Mouse (Mus musculus) heart, embryonic 14.5 days (tissue): ENCODE measurements around the gene Pbxip1. TPM values are rescaled to one million over a fixed set of nuclear protein-coding genes. Genes with fewer than 3 reads are reported as not detected.

ENCODE experiments used
- ATAC-seq: fragments of 200-750 bp; cut with Nextera tagmentation; 2 replicates; pipeline ENCODE4 v1.8.0; 2017; ENCODE audit warnings: low read depth, moderate TSS enrichment; ENCODE audit not compliant: insufficient number of reproducible peaks, insufficient read depth, low FRiP score
- H3K27ac ChIP-seq, 2 experiments: fragments of 200-500 bp in 1 of 2; fragments of 300-500 bp in 1 of 2; sonication (generic) in 1 of 2; replicated peaks in 1 of 2; 2 replicates each; pipeline ENCODE4 v1.5.1; 2012 to 2014; ENCODE audit warnings: low read depth in 2 of 2, low read length in 2 of 2, control low read depth in 1 of 2, mild to moderate bottlenecking in 1 of 2, mixed read lengths in 1 of 2; ENCODE audit not compliant: control insufficient read depth in 1 of 2, insufficient read depth in 1 of 2
- H3K27me3 ChIP-seq: fragments of 300-500 bp; sonication (generic); 2 replicates; pipeline ENCODE4 v1.6.1; 2014; ENCODE audit warnings: mild to moderate bottlenecking, low read length, control low read depth; ENCODE audit not compliant: control insufficient read depth, insufficient read depth
- H3K36me3 ChIP-seq: fragments of 300-500 bp; sonication (generic); 2 replicates; pipeline ENCODE4 v1.6.1; 2014; ENCODE audit warnings: mild to moderate bottlenecking, control low read depth, low read length, mixed read lengths; ENCODE audit not compliant: control insufficient read depth, insufficient read depth
- H3K4me1 ChIP-seq, 2 experiments: fragments of 200-500 bp in 1 of 2; fragments of 300-500 bp in 1 of 2; sonication (generic) in 1 of 2; 2 replicates each; pipeline ENCODE4 v1.6.1; 2012 to 2014; ENCODE audit warnings: low read length in 2 of 2, control low read depth in 1 of 2, mixed read lengths in 1 of 2; ENCODE audit not compliant: control insufficient read depth in 2 of 2, insufficient read depth in 2 of 2
- H3K4me2 ChIP-seq: fragments of 300-500 bp; sonication (generic); 2 replicates; pipeline ENCODE4 v1.6.1; 2014; ENCODE audit warnings: mild to moderate bottlenecking, low read length
- H3K4me3 ChIP-seq, 2 experiments: fragments of 200-500 bp in 1 of 2; fragments of 300-500 bp in 1 of 2; sonication (generic) in 1 of 2; 2 replicates each; pipeline ENCODE4 v1.5.1; 2012 to 2014; ENCODE audit warnings: low read length in 2 of 2, mild to moderate bottlenecking in 2 of 2, control low read depth in 1 of 2, low read depth in 1 of 2, moderate library complexity in 1 of 2; ENCODE audit not compliant: control insufficient read depth in 1 of 2, insufficient read depth in 1 of 2
- H3K9ac ChIP-seq: fragments of 300-500 bp; sonication (generic); 2 replicates; pipeline ENCODE4 v1.6.1; 2014; ENCODE audit warnings: mild to moderate bottlenecking, low read length
- H3K9me3 ChIP-seq: fragments of 300-500 bp; sonication (generic); 2 replicates; pipeline ENCODE4 v1.6.1; 2016; ENCODE audit warnings: low read length, control low read depth; ENCODE audit not compliant: control insufficient read depth
- WGBS: fragments of 180-500 bp; shearing (Covaris S2); extraction: QIAGEN DNeasy Blood & Tissue Kit; methylation state at CpG from one replicate; pipeline ENCODE4 v1.1.7; 2014; 5-methylcytosine and 5-hydroxymethylcytosine counted together
- polyA plus RNA-seq: library from polyadenylated mRNA; unstranded; fragments of >200 nt; fragmentation: Nextera tagmentation; extraction: Ambion mirVana; gene quantifications from 2 replicates; pipeline ENCODE4 v1.2.1, GENCODE M21; 2014

The Pbxip1 gene
- polyA plus RNA-seq, 1 experiment from 2014 or later: 37.3 TPM

GRCm38 (mm10) chr3:89481488-89481887, 45.0 kb downstream of the Pbxip1 start:
- WGBS: 37% methylated on average over 2 of the region's 2 CpGs
- no peaks in the 10 kb centered on the region for H3K27me3 ChIP-seq
- no peak for ATAC-seq

GRCm38 (mm10) chr3:89482249-89482648, 45.7 kb downstream of the Pbxip1 start:
- WGBS: 73% methylated on average over 5 of the region's 5 CpGs
- peaks cover 2 to 7% of the 10 kb centered on the region in 2 experiments; a peak in 1 of 4 replicates for H3K4me1 ChIP-seq
- no peaks in the 10 kb centered on the region for H3K36me3 ChIP-seq
- no peak overlapping the region for H3K9ac ChIP-seq
- no peak for ATAC-seq
- H3K4me2 ChIP-seq: no peak overlapping the region
- no peak overlapping the region for H3K4me3 ChIP-seq
- no peaks in the 10 kb centered on the region for H3K9me3 ChIP-seq
- no peaks in the 10 kb centered on the region for H3K27me3 ChIP-seq
- no peak overlapping the region for H3K27ac ChIP-seq

More at GRCm38 (mm10) chr3:89481488-89481887, 45.0 kb downstream of the Pbxip1 start:
- no peak overlapping the region for H3K27ac ChIP-seq
- no peaks in the 10 kb centered on the region for H3K9me3 ChIP-seq
- H3K9ac ChIP-seq: no peak overlapping the region
- no peak overlapping the region for H3K4me2 ChIP-seq
- H3K4me1 ChIP-seq: peaks cover 0 to 2% of the 10 kb centered on the region in 2 experiments; a peak in 1 of 4 replicates
- no peaks in the 10 kb centered on the region for H3K36me3 ChIP-seq
- no peak overlapping the region for H3K4me3 ChIP-seq

GRCm38 (mm10) chr3:89484766-89485524, 48.4 kb downstream of the Pbxip1 start:
- peak overlapping the region; percentile 50 for H3K9ac ChIP-seq
- H3K4me3 ChIP-seq: peak overlapping the region; percentile 11 to 16; a peak in 3 of 4 replicates

GRCm38 (mm10) chr3:89486111-89486510, 49.6 kb downstream of the Pbxip1 start:
- no peak overlapping the region for H3K9ac ChIP-seq
- peaks cover 9 to 12% of the 10 kb centered on the region in 2 experiments; a peak in 1 of 4 replicates for H3K4me1 ChIP-seq
- no peaks in the 10 kb centered on the region for H3K36me3 ChIP-seq
- 0 out of 2 replicates have a peak, but pooled peaks cover 6% of the 10 kb centered on the region for H3K27me3 ChIP-seq
- H3K4me2 ChIP-seq: no peak overlapping the region
- no peaks in the 10 kb centered on the region for H3K9me3 ChIP-seq
- WGBS: 89% methylated on average over 8 of the region's 8 CpGs
- no peak for ATAC-seq
- H3K4me3 ChIP-seq: no peak overlapping the region
- H3K27ac ChIP-seq: no peak overlapping the region

More at GRCm38 (mm10) chr3:89484766-89485524, 48.4 kb downstream of the Pbxip1 start:
- H3K27ac ChIP-seq: no peak overlapping the region
- H3K27me3 ChIP-seq: 0 out of 2 replicates have a peak, but pooled peaks cover 6% of the 10 kb centered on the region
- peak; percentile 71; the same call in 1 of the 2 replicates for ATAC-seq
- peaks cover 9 to 12% of the 10 kb centered on the region in 2 experiments; a peak in 1 of 4 replicates for H3K4me1 ChIP-seq
- H3K4me2 ChIP-seq: peak overlapping the region; percentile 54
- no peaks in the 10 kb centered on the region for H3K9me3 ChIP-seq
- 16% methylated on average over 24 of the region's 24 CpGs for WGBS
- no peaks in the 10 kb centered on the region for H3K36me3 ChIP-seq

- Histone ChIP-seq H3K9me3 (no peaks in the 10 kb centered on the region), H3K27me3 (0 out of 2 replicates have a peak, but pooled peaks cover 6% of the 10 kb centered on the region), H3K27ac (no peak overlapping the region), H3K4me2 (no peak overlapping the region), H3K36me3 (no peaks in the 10 kb centered on the region), H3K4me3 (no peak overlapping the region), H3K4me1 (peaks cover 9 to 12% of the 10 kb centered on the region in 2 experiments; a peak in 1 of 4 replicates), H3K9ac (no peak overlapping the region)
- 50% methylated on average over 20 of the region's 20 CpGs for WGBS
- no peak; the same call in 1 of the 2 replicates for ATAC-seq
These were observed 50.6 kb downstream of the Pbxip1 start for GRCm38 (mm10) chr3:89486916-89487702.

GRCm38 (mm10) chr3:89490790-89491189, 54.3 kb downstream of the Pbxip1 start:
- Histone ChIP-seq H3K27me3 (0 out of 2 replicates have a peak, but pooled peaks cover 6% of the 10 kb centered on the region), H3K27ac (no peak overlapping the region), H3K36me3 (no peaks in the 10 kb centered on the region), H3K9me3 (0 out of 2 replicates have a peak, but pooled peaks cover 3% of the 10 kb centered on the region), H3K4me1 (peaks cover 8 to 12% of the 10 kb centered on the region in 2 experiments; a peak in 1 of 4 replicates), H3K9ac (no peak overlapping the region), H3K4me3 (no peak overlapping the region), H3K4me2 (no peak overlapping the region)
- no peak for ATAC-seq
- WGBS: 85% methylated on average over 3 of the region's 3 CpGs

- H3K9me3 ChIP-seq: 0 out of 2 replicates have a peak, but pooled peaks cover 3% of the 10 kb centered on the region
- ATAC-seq: no peak
- no peak overlapping the region for H3K9ac ChIP-seq
- 0 out of 2 replicates have a peak, but pooled peaks cover 6% of the 10 kb centered on the region for H3K27me3 ChIP-seq
- H3K4me1 ChIP-seq: peaks cover 8 to 12% of the 10 kb centered on the region in 2 experiments; a peak in 1 of 4 replicates
- H3K4me2 ChIP-seq: no peak overlapping the region
- 73% methylated on average over 5 of the region's 5 CpGs for WGBS
- no peaks in the 10 kb centered on the region for H3K36me3 ChIP-seq
- H3K4me3 ChIP-seq: no peak overlapping the region
- H3K27ac ChIP-seq: no peak overlapping the region
These were observed 55.1 kb downstream of the Pbxip1 start for GRCm38 (mm10) chr3:89491559-89491958.
